Mouse (Mus musculus): ENCODE results near the gene Ganab. TPM values are rescaled to one million over a fixed set of nuclear protein-coding genes. Genes with fewer than 3 reads are reported as not detected.
"Not testable (repeated sequence)": the region's sequence is repeated elsewhere in the genome, so short reads cannot be mapped to it uniquely, and the experiment has no call there.

The Ganab gene
- polyA plus RNA-seq (2012): 1.9 and 2.5 TPM in 2 replicates

DNA sequence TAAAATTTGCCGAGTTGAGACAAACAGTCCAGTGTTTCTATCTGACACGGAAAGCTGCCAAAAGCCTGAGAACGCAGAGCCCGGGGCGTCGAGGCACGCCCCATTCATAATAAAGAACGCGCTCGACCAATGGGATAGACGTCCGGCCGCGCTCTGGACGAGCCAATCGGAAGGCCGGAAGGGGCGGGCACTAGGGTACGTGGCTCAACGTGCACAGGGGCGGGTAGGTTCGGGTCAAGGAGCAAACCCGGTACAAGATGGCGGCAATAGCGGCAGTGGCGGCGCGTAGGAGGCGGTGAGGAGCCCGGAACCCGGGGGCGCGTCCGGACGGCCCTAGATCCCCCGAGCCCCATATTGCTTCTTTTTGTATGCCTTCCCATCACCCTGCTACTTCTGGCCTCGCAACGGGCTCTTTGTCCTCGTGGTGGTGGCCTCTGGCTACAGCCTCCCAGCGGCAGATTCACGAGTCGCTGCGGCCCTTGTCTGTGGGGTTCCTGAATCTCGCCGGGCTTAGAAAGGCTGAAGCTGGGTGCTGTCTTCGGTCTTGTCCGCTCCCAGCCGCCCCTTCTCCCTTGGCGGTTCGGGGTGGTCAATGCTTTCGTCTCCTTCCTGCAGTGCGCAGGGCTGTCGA lies at the start of gene Ganab:
TSS of gene Ganab (plus strand) at position 207 of the 631 bp plus-strand sequence.
- Histone ChIP-seq H3K4me1 (ENCODE audit: control insufficient read depth) (peaks cover 70% of the 10 kb centered on the region), H3K27me3 (ENCODE audit: control insufficient read depth) (no peaks in the 10 kb centered on the region), H3K9me3 (ENCODE audit: control insufficient read depth, low read length) (peaks cover 3% of the 10 kb centered on the region; the same call in 1 of the 2 replicates), H3K36me3 (ENCODE audit: control insufficient read depth) (peaks cover 68% of the 10 kb centered on the region), H3K4me3 (replicated peaks) (peak within 1 kb of the TSS; percentile 70)
- no peak for TF ChIP-seq TAL1 (IDR thresholded peaks at IDR 0.05; ENCODE audit: low read length)
- no peak for TF ChIP-seq GATA1 (IDR thresholded peaks at IDR 0.05; ENCODE audit: low read length)

DNA sequence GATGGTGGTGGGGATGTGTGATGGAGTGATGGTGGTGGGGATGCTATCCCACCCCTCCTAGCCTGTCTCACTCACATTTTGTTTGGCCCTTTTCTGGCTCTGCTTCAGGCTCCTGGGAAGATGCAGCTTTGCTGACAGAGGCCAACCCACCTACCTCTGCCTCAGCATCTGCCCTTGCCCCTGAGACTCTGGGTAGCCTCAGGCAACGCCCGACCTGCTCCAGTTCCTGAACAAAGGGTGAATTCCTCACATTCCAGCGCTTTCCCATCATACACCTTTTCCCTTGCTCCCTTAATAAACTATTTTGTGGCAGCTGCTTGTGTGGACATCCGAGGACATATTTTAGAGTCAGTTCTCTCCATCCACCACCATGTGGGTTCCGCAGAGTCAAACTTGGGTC lies 49.5 kb upstream of the Ganab start:
- Histone ChIP-seq H3K36me3 (ENCODE audit: control insufficient read depth) (peaks cover 45% of the 10 kb centered on the region), H3K27me3 (ENCODE audit: control insufficient read depth) (peaks cover 9% of the 10 kb centered on the region), H3K4me1 (ENCODE audit: control insufficient read depth) (peaks cover 8% of the 10 kb centered on the region), H3K4me3 (replicated peaks) (no peak overlapping the region), H3K9me3 (ENCODE audit: control insufficient read depth, low read length) (no peaks in the 10 kb centered on the region)
- no peak for TF ChIP-seq GATA1 (IDR thresholded peaks at IDR 0.05; ENCODE audit: low read length)

DNA sequence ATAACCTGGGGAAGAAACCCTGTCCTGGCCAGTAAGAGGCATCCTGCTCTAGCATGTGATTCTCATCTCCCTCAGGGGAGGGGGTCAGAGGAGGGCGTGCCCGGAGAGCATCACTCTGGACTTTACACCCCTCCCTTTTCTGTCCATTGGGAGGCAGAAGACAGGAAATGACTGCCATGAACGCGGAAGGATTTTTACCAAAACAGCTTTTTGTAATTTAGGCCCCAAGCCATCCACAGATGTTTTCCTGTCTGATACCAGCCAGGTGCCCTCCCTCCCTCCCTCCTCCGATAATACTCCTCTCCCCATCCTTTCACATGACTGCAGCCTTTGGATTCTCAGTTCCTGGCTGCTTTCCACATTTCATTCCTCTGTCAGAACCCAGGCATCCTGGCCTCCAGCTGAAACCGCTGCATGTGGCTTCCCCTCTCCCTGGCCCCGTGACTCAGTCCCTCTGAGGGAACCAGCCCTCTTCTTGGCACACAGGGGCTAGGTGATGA lies 47.4 kb upstream of the Ganab start, which contains the start of gene Lrrn4cl:
TSS of gene Lrrn4cl (plus strand) at position 367 of the 500 bp plus-strand sequence.
- peaks cover 11% of the 10 kb centered on the region for H3K27me3 ChIP-seq (ENCODE audit: control insufficient read depth)
- no peaks in the 10 kb centered on the region for H3K9me3 ChIP-seq (ENCODE audit: control insufficient read depth, low read length)
- peaks cover 8% of the 10 kb centered on the region for H3K4me1 ChIP-seq (ENCODE audit: control insufficient read depth)
- H3K4me3 ChIP-seq (replicated peaks): no peak within 1 kb of the TSS
- peaks cover 34% of the 10 kb centered on the region for H3K36me3 ChIP-seq (ENCODE audit: control insufficient read depth)
- TF ChIP-seq GATA1 (IDR thresholded peaks at IDR 0.05; ENCODE audit: low read length) (no peak), TAL1 (IDR thresholded peaks at IDR 0.05; ENCODE audit: low read length) (no peak)

DNA sequence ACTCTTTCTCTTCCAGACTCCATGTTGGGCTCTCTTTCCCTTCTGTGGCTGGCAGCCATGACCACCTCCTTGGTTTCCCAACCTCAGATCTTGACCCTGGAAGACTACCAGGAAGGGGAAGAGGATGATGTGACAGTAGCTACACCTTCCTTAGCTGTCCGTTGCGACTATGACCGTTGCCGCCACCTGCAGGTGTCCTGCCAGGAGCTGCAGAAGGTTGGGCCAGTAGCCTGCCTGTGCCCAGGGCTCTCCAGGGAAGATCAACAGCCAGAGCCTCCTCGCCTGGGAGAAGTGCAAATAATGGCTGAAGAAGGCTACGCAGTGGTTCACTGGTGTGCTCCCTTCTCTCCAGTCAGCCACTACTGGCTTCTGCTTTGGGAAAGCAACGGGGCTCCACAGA lies 46.2 kb upstream of the Ganab start:
- H3K4me3 ChIP-seq (replicated peaks): no peak overlapping the region
- H3K36me3 ChIP-seq (ENCODE audit: control insufficient read depth): peaks cover 22% of the 10 kb centered on the region
- H3K9me3 ChIP-seq (ENCODE audit: control insufficient read depth, low read length): no peaks in the 10 kb centered on the region
- TF ChIP-seq TAL1 (IDR thresholded peaks at IDR 0.05; ENCODE audit: low read length) (no peak), GATA1 (IDR thresholded peaks at IDR 0.05; ENCODE audit: low read length) (no peak)
- H3K4me1 ChIP-seq (ENCODE audit: control insufficient read depth): peaks cover 8% of the 10 kb centered on the region
- peaks cover 11% of the 10 kb centered on the region for H3K27me3 ChIP-seq (ENCODE audit: control insufficient read depth)

DNA sequence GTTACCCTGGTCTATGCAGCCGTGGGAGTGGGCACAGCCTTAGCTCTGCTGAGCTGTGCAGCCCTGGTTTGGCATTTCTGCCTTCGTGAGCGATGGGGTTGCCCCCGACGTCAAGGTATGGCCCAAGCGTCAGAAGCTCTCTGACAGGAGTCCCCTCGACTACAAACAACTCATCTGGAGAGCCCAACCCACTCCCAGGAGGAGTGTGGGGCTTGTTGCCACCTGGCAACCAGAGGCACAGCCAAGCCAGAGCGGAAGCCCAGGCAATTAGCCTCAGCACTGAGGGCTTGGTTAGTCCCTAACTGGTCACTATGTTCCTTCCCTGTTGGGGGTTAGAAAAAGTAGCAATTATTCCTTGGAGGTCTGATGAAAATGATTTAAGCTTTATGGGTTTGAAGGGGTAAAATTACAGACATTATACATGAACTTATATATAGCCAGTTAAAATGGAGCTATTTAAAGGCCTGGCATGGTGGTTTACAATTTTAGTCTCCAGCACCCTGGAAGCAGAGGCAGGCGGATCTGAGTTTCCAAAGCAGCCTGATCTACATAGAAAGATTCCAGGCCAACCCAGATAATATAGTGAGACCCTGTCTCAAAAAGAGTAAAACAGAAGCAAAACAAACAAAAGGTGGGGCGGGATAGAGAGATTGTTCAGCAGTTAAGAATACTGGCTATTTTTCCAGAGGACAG lies 45.5 kb upstream of the Ganab start:
- TF ChIP-seq TAL1 (IDR thresholded peaks at IDR 0.05; ENCODE audit: low read length) (no peak), GATA1 (IDR thresholded peaks at IDR 0.05; ENCODE audit: low read length) (no peak)
- Histone ChIP-seq H3K27me3 (ENCODE audit: control insufficient read depth) (peaks cover 11% of the 10 kb centered on the region), H3K4me3 (replicated peaks) (no peak overlapping the region), H3K36me3 (ENCODE audit: control insufficient read depth) (peaks cover 15% of the 10 kb centered on the region), H3K9me3 (ENCODE audit: control insufficient read depth, low read length) (no peaks in the 10 kb centered on the region), H3K4me1 (ENCODE audit: control insufficient read depth) (peaks cover 8% of the 10 kb centered on the region)

DNA sequence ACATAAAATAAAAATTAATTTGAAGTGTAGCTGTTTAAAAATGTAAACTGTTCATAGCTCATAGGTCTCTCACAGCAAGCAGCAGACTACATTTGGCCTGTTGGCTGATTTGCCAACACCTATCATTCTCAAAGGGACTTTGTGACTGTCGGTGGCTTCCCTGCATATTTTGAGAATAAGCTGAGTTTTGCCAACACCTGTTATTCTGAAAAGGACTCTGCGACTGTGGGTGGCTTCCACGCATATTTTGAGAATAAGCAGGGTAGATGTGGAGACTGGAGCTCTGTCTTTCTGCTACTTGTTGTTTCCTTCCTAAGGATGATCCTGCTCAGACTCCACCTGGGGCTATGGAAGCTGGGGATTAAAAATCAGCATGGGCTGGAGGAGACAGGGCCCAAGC lies 44.8 kb upstream of the Ganab start:
- H3K27me3 ChIP-seq (ENCODE audit: control insufficient read depth): peaks cover 11% of the 10 kb centered on the region
- H3K4me3 ChIP-seq (replicated peaks): no peak overlapping the region
- peaks cover 7% of the 10 kb centered on the region for H3K36me3 ChIP-seq (ENCODE audit: control insufficient read depth)
- H3K4me1 ChIP-seq (ENCODE audit: control insufficient read depth): peaks cover 8% of the 10 kb centered on the region
- no peaks in the 10 kb centered on the region for H3K9me3 ChIP-seq (ENCODE audit: control insufficient read depth, low read length)
- no peak for TF ChIP-seq TAL1 (IDR thresholded peaks at IDR 0.05; ENCODE audit: low read length)
- TF ChIP-seq GATA1 (IDR thresholded peaks at IDR 0.05; ENCODE audit: low read length): no peak

DNA sequence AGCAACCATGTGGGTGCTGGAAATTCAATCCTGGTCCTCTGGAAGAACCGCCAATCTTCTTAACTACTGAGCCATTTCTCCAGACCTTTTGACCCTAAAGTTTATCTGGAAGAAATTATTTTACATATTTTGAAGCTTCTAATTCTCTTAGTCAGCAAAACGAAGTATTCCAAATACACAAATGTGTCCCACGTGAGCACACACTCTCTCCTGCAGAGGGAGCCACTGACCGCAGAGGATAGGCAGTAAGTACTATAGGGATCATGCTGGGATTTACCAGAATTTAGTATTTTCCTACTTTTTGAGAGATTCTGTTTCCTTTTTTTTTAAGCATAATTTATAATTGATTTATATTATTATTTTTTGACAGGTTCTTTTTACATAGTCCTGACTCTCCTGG lies 40.2 kb upstream of the Ganab start:
- no peak for TF ChIP-seq GATA1 (IDR thresholded peaks at IDR 0.05; ENCODE audit: low read length)
- no peak for TF ChIP-seq TAL1 (IDR thresholded peaks at IDR 0.05; ENCODE audit: low read length)
- no peaks in the 10 kb centered on the region for H3K4me1 ChIP-seq (ENCODE audit: control insufficient read depth)
- 0 out of 2 replicates have a peak, but pooled peaks cover 2% of the 10 kb centered on the region for H3K27me3 ChIP-seq (ENCODE audit: control insufficient read depth)
- H3K9me3 ChIP-seq (ENCODE audit: control insufficient read depth, low read length): no peaks in the 10 kb centered on the region
- H3K36me3 ChIP-seq (ENCODE audit: control insufficient read depth): no peaks in the 10 kb centered on the region
- H3K4me3 ChIP-seq (replicated peaks): no peak overlapping the region

DNA sequence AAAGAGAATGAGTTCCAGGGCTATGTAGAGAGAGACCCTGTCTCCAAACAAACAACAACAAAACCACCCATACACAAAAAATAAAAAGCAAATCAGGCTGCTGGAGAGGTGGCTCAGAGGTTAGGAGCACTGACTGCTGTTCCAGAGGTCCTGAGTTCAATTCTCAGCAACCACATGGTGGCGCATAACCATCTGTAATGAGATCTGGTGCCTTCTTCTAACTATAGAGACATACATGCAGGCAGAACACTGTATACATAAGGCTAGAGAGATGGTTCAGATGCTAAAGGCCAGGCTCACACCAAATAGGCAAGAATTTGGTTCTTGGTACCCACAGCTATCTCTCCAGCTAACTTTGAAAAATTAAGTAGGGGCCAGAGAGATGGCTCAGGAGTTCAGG lies 38.9 kb upstream of the Ganab start:
- Histone ChIP-seq H3K36me3 (ENCODE audit: control insufficient read depth) (no peaks in the 10 kb centered on the region), H3K4me1 (ENCODE audit: control insufficient read depth) (no peaks in the 10 kb centered on the region), H3K27me3 (ENCODE audit: control insufficient read depth) (0 out of 2 replicates have a peak, but pooled peaks cover 2% of the 10 kb centered on the region), H3K9me3 (ENCODE audit: control insufficient read depth, low read length) (no peaks in the 10 kb centered on the region), H3K4me3 (replicated peaks) (no peak overlapping the region)
- TF ChIP-seq GATA1 (IDR thresholded peaks at IDR 0.05; ENCODE audit: low read length) (no peak), TAL1 (IDR thresholded peaks at IDR 0.05; ENCODE audit: low read length) (no peak)

DNA sequence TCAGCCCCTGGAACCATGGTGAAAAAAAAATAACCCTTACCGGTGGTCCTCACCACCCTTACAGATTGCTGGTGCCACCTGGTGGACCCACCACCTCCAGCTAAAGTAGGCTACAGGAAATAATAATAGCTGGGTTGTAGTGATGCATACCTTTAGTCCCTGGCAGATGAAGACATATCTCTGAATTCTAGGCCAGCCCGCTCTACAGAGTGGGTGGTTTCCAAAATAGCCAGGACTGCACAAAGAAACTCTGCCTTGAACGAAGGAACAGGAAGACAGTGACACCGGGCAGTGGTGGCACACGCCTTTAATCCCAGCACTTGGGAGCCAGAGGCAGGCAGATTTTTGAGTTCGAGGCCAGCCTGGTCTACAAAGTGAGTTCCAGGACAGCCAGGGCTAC lies 33.6 kb upstream of the Ganab start:
- no peaks in the 10 kb centered on the region for H3K9me3 ChIP-seq (ENCODE audit: control insufficient read depth, low read length)
- H3K27me3 ChIP-seq (ENCODE audit: control insufficient read depth): no peaks in the 10 kb centered on the region
- no peaks in the 10 kb centered on the region; the same call in 1 of the 2 replicates for H3K4me1 ChIP-seq (ENCODE audit: control insufficient read depth)
- no peaks in the 10 kb centered on the region for H3K36me3 ChIP-seq (ENCODE audit: control insufficient read depth)
- TF ChIP-seq TAL1 (IDR thresholded peaks at IDR 0.05; ENCODE audit: low read length) (no peak), GATA1 (IDR thresholded peaks at IDR 0.05; ENCODE audit: low read length) (no peak)
- H3K4me3 ChIP-seq (replicated peaks): no peak overlapping the region

DNA sequence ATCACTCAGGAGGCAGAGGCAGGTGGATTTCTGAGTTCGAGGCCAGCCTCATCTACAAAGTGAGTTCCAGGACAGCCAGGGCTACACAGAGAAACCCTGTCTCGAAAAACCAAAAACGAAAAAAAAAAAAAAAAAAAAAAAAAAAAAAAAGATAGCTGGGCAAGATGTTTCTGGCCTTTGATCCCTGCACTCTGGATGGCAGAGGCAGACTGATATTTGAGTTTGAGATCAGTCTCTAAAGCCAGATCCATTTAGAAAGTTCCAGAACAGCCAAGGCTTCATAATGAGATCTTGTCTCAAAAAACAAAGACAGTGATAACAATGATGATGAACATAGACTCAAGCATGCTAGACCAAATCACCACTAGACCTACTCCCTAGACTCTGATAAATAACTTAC lies 27.5 kb upstream of the Ganab start:
- H3K4me3 ChIP-seq (replicated peaks): peak overlapping the region; percentile 90
- peaks cover 45% of the 10 kb centered on the region for H3K4me1 ChIP-seq (ENCODE audit: control insufficient read depth)
- H3K36me3 ChIP-seq (ENCODE audit: control insufficient read depth): peaks cover 31% of the 10 kb centered on the region

More for the DNA sequence above, 27.5 kb upstream of the Ganab start:
- not testable (repeated sequence) for H3K27me3 ChIP-seq (ENCODE audit: control insufficient read depth); H3K9me3 ChIP-seq (ENCODE audit: control insufficient read depth, low read length)

Measured in erythroblast, embryonic 14.5 days (primary cell).